Mouse (Mus musculus): Measurements from ENCODE around the gene Thada.
"Not testable (repeated sequence)": the region's sequence is repeated elsewhere in the genome, so short reads cannot be mapped to it uniquely, and the experiment has no call there.

Gene Thada

GRCm38 (mm10) chr17:84260226-84260625, 205.8 kb downstream of the Thada start:
- DNase-seq (ENCODE audit: low spot score): no peak

- DNase-seq (ENCODE audit: low spot score): no peak
Observed at GRCm38 (mm10) chr17:84258638-84259261, 207.3 kb downstream of the Thada start.

GRCm38 (mm10) chr17:84257927-84258532, 208.0 kb downstream of the Thada start:
- no peak for DNase-seq (ENCODE audit: low spot score)

GRCm38 (mm10) chr17:84256278-84256819, 209.7 kb downstream of the Thada start:
- DNase-seq (ENCODE audit: low spot score): no peak

- DNase-seq (ENCODE audit: low spot score): no peak
Observed at GRCm38 (mm10) chr17:84255841-84256240, 210.2 kb downstream of the Thada start.

- no peak for DNase-seq (ENCODE audit: low spot score)
Observed at GRCm38 (mm10) chr17:84251426-84251825, 214.6 kb downstream of the Thada start.

GRCm38 (mm10) chr17:84244182-84244920, 221.7 kb downstream of the Thada start:
- DNase-seq (ENCODE audit: low spot score): no peak

- no peak for DNase-seq (ENCODE audit: low spot score)
Observed at GRCm38 (mm10) chr17:84243759-84244158, 222.2 kb downstream of the Thada start.

- DNase-seq (ENCODE audit: low spot score): no peak
Observed at GRCm38 (mm10) chr17:84241308-84241957, 224.6 kb downstream of the Thada start.

- no peak for DNase-seq (ENCODE audit: low spot score)
Observed at GRCm38 (mm10) chr17:84239679-84240292, 226.2 kb downstream of the Thada start.

GRCm38 (mm10) chr17:84238174-84238573, 227.8 kb downstream of the Thada start:
- no peak for DNase-seq (ENCODE audit: low spot score)

GRCm38 (mm10) chr17:84236781-84237557, 229.0 kb downstream of the Thada start:
- no peak for DNase-seq (ENCODE audit: low spot score)

GRCm38 (mm10) chr17:84235399-84235928, 230.5 kb downstream of the Thada start:
- no peak for DNase-seq (ENCODE audit: low spot score)

- not testable (repeated sequence) for DNase-seq (ENCODE audit: low spot score)
Observed at GRCm38 (mm10) chr17:84234785-84235184, 231.2 kb downstream of the Thada start.

- DNase-seq (ENCODE audit: low spot score): no peak
Observed at GRCm38 (mm10) chr17:84233758-84234157, 232.2 kb downstream of the Thada start.

- no peak for DNase-seq (ENCODE audit: low spot score)
Observed at GRCm38 (mm10) chr17:84231361-84231760, 234.6 kb downstream of the Thada start.

- no peak for DNase-seq (ENCODE audit: low spot score)
Observed at GRCm38 (mm10) chr17:84228223-84228622, 237.8 kb downstream of the Thada start.

- no peak for DNase-seq (ENCODE audit: low spot score)
Observed at GRCm38 (mm10) chr17:84226681-84227080, 239.3 kb downstream of the Thada start.

- DNase-seq (ENCODE audit: low spot score): no peak
Observed at GRCm38 (mm10) chr17:84226231-84226630, 239.8 kb downstream of the Thada start.

GRCm38 (mm10) chr17:84224217-84224887, 241.7 kb downstream of the Thada start:
- no peak for DNase-seq (ENCODE audit: low spot score)

Measured in ovary, postnatal 36 days (tissue).